Mouse (Mus musculus) WW6 (cell line): ENCODE data around the gene Ttll3.
A peak's percentile ranks its signal among the peaks of the same experiment; 100 is the strongest.

Source experiments
- DNase-seq: peaks from one replicate; pipeline ENCODE4 v3.0.0-alpha.2; 2013; ENCODE audit warnings: low read depth, low spot score

Gene Ttll3

GRCm38 (mm10) chr6:113419199-113419587 is 30.1 kb downstream of the Ttll3 start, which contains the start of gene Rpusd3:
Rpusd3 (minus strand) TSS chr6:113419340.
- DNase-seq: peak; percentile 99

- DNase-seq: no peak
Observed at GRCm38 (mm10) chr6:113423000-113423399, 33.9 kb downstream of the Ttll3 start.

- no peak for DNase-seq
Observed at GRCm38 (mm10) chr6:113424187-113424586, 35.1 kb downstream of the Ttll3 start.

- DNase-seq: no peak
Observed at GRCm38 (mm10) chr6:113426696-113427095, 37.6 kb downstream of the Ttll3 start.

GRCm38 (mm10) chr6:113427397-113427796 is 38.3 kb downstream of the Ttll3 start:
- DNase-seq: peak; percentile 74

GRCm38 (mm10) chr6:113428006-113428405 is 38.9 kb downstream of the Ttll3 start:
- DNase-seq: no peak

GRCm38 (mm10) chr6:113429965-113430364 is 40.9 kb downstream of the Ttll3 start:
- no peak for DNase-seq

GRCm38 (mm10) chr6:113430846-113431245 is 41.8 kb downstream of the Ttll3 start:
- DNase-seq: no peak

GRCm38 (mm10) chr6:113431801-113432200 is 42.7 kb downstream of the Ttll3 start:
- no peak for DNase-seq

- no peak for DNase-seq
Observed at GRCm38 (mm10) chr6:113433661-113434060, 44.6 kb downstream of the Ttll3 start.

GRCm38 (mm10) chr6:113434691-113435090 is 45.6 kb downstream of the Ttll3 start:
- no peak for DNase-seq

- no peak for DNase-seq
Observed at GRCm38 (mm10) chr6:113435664-113436205, 46.7 kb downstream of the Ttll3 start, which contains the start of gene Cidec. Cidec (minus strand) TSS chr6:113435760.

- DNase-seq: no peak
Observed at GRCm38 (mm10) chr6:113437135-113437534, 48.1 kb downstream of the Ttll3 start.

GRCm38 (mm10) chr6:113438721-113439430 is 49.8 kb downstream of the Ttll3 start:
- no peak for DNase-seq

- DNase-seq: no peak
Observed at GRCm38 (mm10) chr6:113440686-113441085, 51.6 kb downstream of the Ttll3 start.

GRCm38 (mm10) chr6:113441147-113441680 is 52.2 kb downstream of the Ttll3 start:
- peak; percentile 74 for DNase-seq

- DNase-seq: no peak
Observed at GRCm38 (mm10) chr6:113442087-113442441, 53.0 kb downstream of the Ttll3 start.

GRCm38 (mm10) chr6:113442442-113443090 is 53.5 kb downstream of the Ttll3 start, which contains the start of gene Jagn1:
Jagn1 (plus strand) TSS chr6:113442569.
- DNase-seq: peak; percentile 91

GRCm38 (mm10) chr6:113443091-113443490 is 54.0 kb downstream of the Ttll3 start:
- peak; percentile 47 for DNase-seq

- DNase-seq: no peak
Observed at GRCm38 (mm10) chr6:113444207-113444965, 55.3 kb downstream of the Ttll3 start.

GRCm38 (mm10) chr6:113447639-113448038 is 58.6 kb downstream of the Ttll3 start:
- DNase-seq: no peak

- no peak for DNase-seq
Observed at GRCm38 (mm10) chr6:113451839-113452238, 62.8 kb downstream of the Ttll3 start.
